Mouse (Mus musculus) ES-E14 (cell line): Measurements from ENCODE around the gene Pla2g12a.

ENCODE experiments used
- CHD2 ChIP-seq: IDR thresholded peaks from 2 replicates; pipeline ENCODE4 v1.6.1; 2014; ENCODE audit warnings: mild to moderate bottlenecking, low read depth, low read length, inconsistent platforms
- HCFC1 ChIP-seq: IDR thresholded peaks from 2 replicates; pipeline ENCODE4 v1.6.1; 2012; ENCODE audit warnings: low read length, inconsistent platforms, borderline replicate concordance; ENCODE audit not compliant: insufficient read depth
- MAFK ChIP-seq: IDR thresholded peaks from 2 replicates; pipeline ENCODE4 v1.6.1; 2014; ENCODE audit warnings: mild to moderate bottlenecking, low read depth, low read length, inconsistent platforms; ENCODE audit not compliant: insufficient read depth

DNA sequence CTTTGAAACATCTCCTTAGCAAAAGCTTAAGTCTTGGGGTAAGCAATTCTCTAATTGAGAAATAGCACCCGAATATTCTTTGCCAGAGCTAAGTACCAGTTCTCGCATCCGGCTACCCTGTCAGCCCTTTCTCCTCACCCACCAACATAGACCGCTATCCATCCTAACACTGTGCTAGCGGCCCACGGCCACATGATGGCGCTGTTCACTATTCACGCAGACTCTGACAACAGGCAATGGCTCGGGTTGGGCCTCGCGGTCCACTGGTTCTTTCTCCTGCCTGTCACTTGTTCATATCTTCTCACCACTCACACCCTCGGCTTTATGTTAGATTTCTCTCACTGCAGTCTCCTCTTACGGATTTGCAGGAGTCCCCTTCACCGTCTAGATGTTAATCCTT, 14.7 kb upstream of the Pla2g12a start:
- no peak for TF ChIP-seq MAFK
- no peak for TF ChIP-seq HCFC1
- no peak for TF ChIP-seq CHD2
